Mouse (Mus musculus) G1E (cell line): Measurements from ENCODE around the gene Gm11939. TPM values are rescaled to one million over a fixed set of nuclear protein-coding genes. Genes with fewer than 3 reads are reported as not detected.
A peak's percentile ranks its signal among the peaks of the same experiment; 100 is the strongest.

Experiments used
- ATAC-seq: 2 replicates; pipeline ENCODE4 v1.8.0; 2016; ENCODE audit warnings: mild to moderate bottlenecking; ENCODE audit not compliant: insufficient number of reproducible peaks, poor library complexity, low FRiP score, severe bottlenecking; ENCODE audit errors: extremely low read depth
- DNase-seq: peaks from one replicate; pipeline ENCODE4 v3.0.0; 2012; ENCODE audit warnings: low spot score
- H3K27me3 ChIP-seq: 2 replicates; pipeline ENCODE4 v1.6.1; 2012; ENCODE audit warnings: mild to moderate bottlenecking, low read length, inconsistent platforms; ENCODE audit not compliant: insufficient read depth
- H3K36me3 ChIP-seq: replicated peaks from 2 replicates; pipeline ENCODE3; 2012; ENCODE audit warnings: mild to moderate bottlenecking, inconsistent platforms
- H3K4me1 ChIP-seq: 2 replicates; pipeline ENCODE4 v1.6.1; 2012; ENCODE audit warnings: low read depth, low read length, inconsistent platforms, mixed read lengths; ENCODE audit not compliant: insufficient read depth
- H3K4me3 ChIP-seq: 2 replicates; pipeline ENCODE4 v1.5.1; 2012; ENCODE audit warnings: low read depth, mild to moderate bottlenecking, inconsistent platforms, low read length, moderate library complexity, mixed read lengths
- H3K9me3 ChIP-seq: replicated peaks from 2 replicates; pipeline ENCODE4 v1.6.1; 2012; ENCODE audit warnings: inconsistent platforms
- CTCF ChIP-seq: IDR thresholded peaks from 2 replicates; pipeline ENCODE4 v1.5.1; 2012; ENCODE audit warnings: low read depth, low read length, inconsistent platforms, mixed read lengths
- GATA1 ChIP-seq: IDR thresholded peaks from 2 replicates; pipeline ENCODE4 v1.6.1; 2012; ENCODE audit warnings: borderline replicate concordance, low read length, inconsistent platforms, mixed read lengths
- GATA2 ChIP-seq: IDR thresholded peaks from 2 replicates; pipeline ENCODE4 v1.6.1; 2012; ENCODE audit warnings: low read depth, low read length, inconsistent platforms, borderline replicate concordance
- POLR2AphosphoS5 ChIP-seq: IDR thresholded peaks from 2 replicates; pipeline ENCODE4 v1.6.1; 2012; ENCODE audit warnings: low read depth, low read length, inconsistent platforms; ENCODE audit not compliant: insufficient replicate concordance
- TAL1 ChIP-seq: conservative IDR thresholded peaks from 2 replicates; pipeline ENCODE4 v1.6.1; 2012; ENCODE audit warnings: low read depth, low read length, inconsistent platforms, mixed read lengths
- polyA plus RNA-seq: library from polyadenylated mRNA; stranded (reverse); fragments of >175 nt; gene quantifications from 2 replicates; pipeline ENCODE4 v1.2.3, GENCODE M21; 2012
- total RNA-seq, 2 experiments: library from RNA; stranded (forward) in 1 of 2; stranded (reverse) in 1 of 2; fragments of 200-1000 nt in 1 of 2; fragments of >200 nt in 1 of 2; fragmentation: Nextera tagmentation in 1 of 2; gene quantifications; 2 replicates each; pipeline ENCODE4 v1.2.3; 2014 to 2017

Gene Gm11939
- total and polyA plus RNA-seq, 3 experiments = not detected

GRCm38 (mm10) chr11:99581051-99581450 is 21.8 kb upstream of the Gm11939 start:
- Histone ChIP-seq H3K4me3 (no peak overlapping the region), H3K9me3 (peaks cover 11% of the 10 kb centered on the region), H3K36me3 (no peaks in the 10 kb centered on the region), H3K4me1 (no peaks in the 10 kb centered on the region), H3K27me3 (no peaks in the 10 kb centered on the region)
- ATAC-seq (no peak), DNase-seq (no peak)
- TF ChIP-seq CTCF (no peak), GATA1 (no peak)

- H3K4me1 ChIP-seq = no peaks in the 10 kb centered on the region
- peaks cover 11% of the 10 kb centered on the region for H3K9me3 ChIP-seq
- H3K36me3 ChIP-seq = no peaks in the 10 kb centered on the region
- no peak for DNase-seq
- TF ChIP-seq GATA1 (no peak), TAL1 (no peak), GATA2 (no peak), CTCF (no peak), POLR2AphosphoS5 (no peak)
- H3K27me3 ChIP-seq = no peaks in the 10 kb centered on the region
- ATAC-seq = no peak
- no peak within 1 kb of the TSS for H3K4me3 ChIP-seq
Observed at GRCm38 (mm10) chr11:99580636-99581035, 21.4 kb upstream of the Gm11939 start, which contains the start of gene Krtap1-5. TSS of gene Krtap1-5 (minus strand) at chr11:99581016.

GRCm38 (mm10) chr11:99574106-99574505 is 14.8 kb upstream of the Gm11939 start:
- H3K4me1 ChIP-seq = no peaks in the 10 kb centered on the region
- no peak for TF ChIP-seq TAL1
- TF ChIP-seq POLR2AphosphoS5 = no peak
- TF ChIP-seq GATA2 = no peak
- TF ChIP-seq GATA1 = no peak
- peak; percentile 38; the same call in 1 of the 2 replicates for TF ChIP-seq CTCF
- ATAC-seq (peak; percentile 45; the same call in 1 of the 2 replicates), DNase-seq (peak; percentile 2)
- H3K4me3 ChIP-seq = no peak overlapping the region
- H3K36me3 ChIP-seq = no peaks in the 10 kb centered on the region
- no peaks in the 10 kb centered on the region for H3K27me3 ChIP-seq
- H3K9me3 ChIP-seq = peaks cover 11% of the 10 kb centered on the region

- H3K4me1 ChIP-seq = no peaks in the 10 kb centered on the region
- no peaks in the 10 kb centered on the region for H3K36me3 ChIP-seq
- H3K9me3 ChIP-seq = peaks cover 11% of the 10 kb centered on the region
- no peak overlapping the region for H3K4me3 ChIP-seq
- ATAC-seq (no peak), DNase-seq (no peak)
- TF ChIP-seq GATA1 = no peak
- TF ChIP-seq CTCF = no peak
- no peak for TF ChIP-seq TAL1
- TF ChIP-seq POLR2AphosphoS5 = no peak
- no peak for TF ChIP-seq GATA2
- no peaks in the 10 kb centered on the region for H3K27me3 ChIP-seq
Observed at GRCm38 (mm10) chr11:99573164-99573563, 13.9 kb upstream of the Gm11939 start.

GRCm38 (mm10) chr11:99566530-99566929 is 7.3 kb upstream of the Gm11939 start, which contains the start of gene Krtap3-1:
TSS of gene Krtap3-1 (minus strand) at chr11:99566630.
- peaks cover 12% of the 10 kb centered on the region for H3K9me3 ChIP-seq
- ATAC-seq = no peak
- DNase-seq = no peak
- no peaks in the 10 kb centered on the region for H3K36me3 ChIP-seq
- no peak within 1 kb of the TSS for H3K4me3 ChIP-seq
- no peaks in the 10 kb centered on the region for H3K4me1 ChIP-seq
- TF ChIP-seq GATA1 (no peak), POLR2AphosphoS5 (no peak), CTCF (no peak), TAL1 (no peak), GATA2 (no peak)
- no peaks in the 10 kb centered on the region for H3K27me3 ChIP-seq

GRCm38 (mm10) chr11:99562580-99562979 is 3.3 kb upstream of the Gm11939 start:
- ATAC-seq = no peak
- no peaks in the 10 kb centered on the region for H3K27me3 ChIP-seq

More at GRCm38 (mm10) chr11:99562580-99562979, 3.3 kb upstream of the Gm11939 start:
- Histone ChIP-seq H3K9me3 (peaks cover 11% of the 10 kb centered on the region), H3K4me1 (no peaks in the 10 kb centered on the region), H3K4me3 (no peak overlapping the region), H3K36me3 (no peaks in the 10 kb centered on the region)
- DNase-seq = no peak
- no peak for TF ChIP-seq POLR2AphosphoS5
- TF ChIP-seq GATA2 = no peak
- TF ChIP-seq TAL1 = no peak
- TF ChIP-seq CTCF = no peak
- TF ChIP-seq GATA1 = no peak
